Mouse (Mus musculus) thymus, adult 2 months (tissue): ENCODE results near the gene Ubox5.

Experiments used
- CTCF ChIP-seq: fragments of 200-500 bp; IDR thresholded peaks from 2 replicates; pipeline ENCODE4 v1.5.1; 2012; ENCODE audit warnings: mild to moderate bottlenecking, control low read depth, low read length, moderate library complexity, borderline replicate concordance; ENCODE audit not compliant: control insufficient read depth, poor library complexity, insufficient read depth; ENCODE audit errors: extremely low read depth
- POLR2A ChIP-seq: fragments of 200-500 bp; IDR thresholded peaks from 2 replicates; pipeline ENCODE4 v1.6.1; 2012; ENCODE audit warnings: mild to moderate bottlenecking, low read length, control low read depth, moderate library complexity; ENCODE audit not compliant: control insufficient read depth, poor library complexity, insufficient read depth; ENCODE audit errors: extremely low read depth

DNA sequence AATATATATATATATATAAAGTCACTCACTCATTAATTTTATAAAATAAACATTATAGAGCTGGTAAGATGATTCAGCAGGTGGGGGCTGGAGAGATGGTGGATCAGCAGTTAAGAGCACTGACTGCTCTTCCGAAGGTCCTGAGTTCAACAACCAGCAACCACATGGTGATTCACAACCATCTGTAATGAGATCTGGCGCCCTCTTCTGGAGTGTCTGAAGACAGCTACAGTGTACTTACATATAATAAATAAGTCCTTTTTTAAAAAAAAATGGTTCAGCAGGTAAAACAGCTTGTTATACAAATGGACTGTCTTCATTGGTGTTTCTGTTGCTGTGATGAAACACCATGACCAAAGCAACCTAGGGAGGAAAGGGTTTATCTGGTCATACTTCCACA is 71.8 kb downstream of the Ubox5 start:
- TF ChIP-seq POLR2A (no peak), CTCF (no peak)
